Mouse (Mus musculus) retina, embryonic 14.5 days (tissue): ENCODE results near the gene Usp47.
A peak's percentile ranks its signal among the peaks of the same experiment; 100 is the strongest.
"Not testable (repeated sequence)": the region's sequence is repeated elsewhere in the genome, so short reads cannot be mapped to it uniquely, and the experiment has no call there.

ENCODE experiments used
- DNase-seq: peaks from one replicate; pipeline ENCODE4 v3.0.0-alpha.2; 2015; ENCODE audit warnings: low spot score

The Usp47 gene

GRCm38 (mm10) chr7:112040271-112040670 is 17.0 kb downstream of the Usp47 start:
- no peak for DNase-seq

- no peak for DNase-seq
These were observed 19.5 kb downstream of the Usp47 start for GRCm38 (mm10) chr7:112042758-112043157.

GRCm38 (mm10) chr7:112045249-112045648 is 21.9 kb downstream of the Usp47 start:
- DNase-seq = no peak

- DNase-seq = no peak
These were observed 22.6 kb downstream of the Usp47 start for GRCm38 (mm10) chr7:112045794-112046388.

GRCm38 (mm10) chr7:112048643-112049042 is 25.3 kb downstream of the Usp47 start:
- DNase-seq = no peak

GRCm38 (mm10) chr7:112053667-112054066 is 30.4 kb downstream of the Usp47 start:
- DNase-seq = no peak

GRCm38 (mm10) chr7:112055901-112056625 is 32.8 kb downstream of the Usp47 start:
- DNase-seq = no peak

GRCm38 (mm10) chr7:112074868-112075267 is 51.6 kb downstream of the Usp47 start:
- no peak for DNase-seq

- no peak for DNase-seq
These were observed 59.3 kb downstream of the Usp47 start for GRCm38 (mm10) chr7:112082636-112083035.

- DNase-seq = no peak
These were observed 60.9 kb downstream of the Usp47 start for GRCm38 (mm10) chr7:112084222-112084621.

GRCm38 (mm10) chr7:112085062-112085461 is 61.8 kb downstream of the Usp47 start:
- DNase-seq = peak; percentile 94

- DNase-seq = no peak
These were observed 62.9 kb downstream of the Usp47 start for GRCm38 (mm10) chr7:112086186-112086585.

- not testable (repeated sequence) for DNase-seq
These were observed 71.6 kb downstream of the Usp47 start for GRCm38 (mm10) chr7:112094923-112095322.

- no peak for DNase-seq
These were observed 77.6 kb downstream of the Usp47 start for GRCm38 (mm10) chr7:112100887-112101286.

- no peak for DNase-seq
These were observed 79.6 kb downstream of the Usp47 start for GRCm38 (mm10) chr7:112102933-112103332.

- no peak for DNase-seq
These were observed 80.5 kb downstream of the Usp47 start for GRCm38 (mm10) chr7:112103816-112104215.

- no peak for DNase-seq
These were observed 85.5 kb downstream of the Usp47 start for GRCm38 (mm10) chr7:112108757-112109156.

GRCm38 (mm10) chr7:112110638-112111372 is 87.5 kb downstream of the Usp47 start:
- no peak for DNase-seq

- no peak for DNase-seq
These were observed 94.2 kb downstream of the Usp47 start for GRCm38 (mm10) chr7:112117501-112117900.

- DNase-seq = no peak
These were observed 94.8 kb downstream of the Usp47 start for GRCm38 (mm10) chr7:112118086-112118485.

- no peak for DNase-seq
These were observed 95.9 kb downstream of the Usp47 start for GRCm38 (mm10) chr7:112119248-112119647.

- no peak for DNase-seq
These were observed 97.8 kb downstream of the Usp47 start for GRCm38 (mm10) chr7:112120861-112121810.
